Mouse (Mus musculus) kidney, embryonic 15.5 days (tissue): ENCODE data around the gene Gmfb. TPM values are rescaled to one million over a fixed set of nuclear protein-coding genes. Genes with fewer than 3 reads are reported as not detected.
A peak's percentile ranks its signal among the peaks of the same experiment; 100 is the strongest.

Source experiments
- ATAC-seq: fragments of 200-750 bp; cut with Nextera tagmentation; replicated peaks from 2 replicates; pipeline ENCODE4 v1.8.0; 2017; ENCODE audit warnings: moderate TSS enrichment; ENCODE audit not compliant: low FRiP score
- H3K27ac ChIP-seq: fragments of 300-500 bp; sonication (generic); 2 replicates; pipeline ENCODE4 v1.5.1; 2015; ENCODE audit warnings: mild to moderate bottlenecking, inconsistent platforms
- H3K27me3 ChIP-seq: fragments of 300-500 bp; sonication (generic); 2 replicates; pipeline ENCODE4 v1.6.1; 2015; ENCODE audit warnings: inconsistent platforms
- H3K36me3 ChIP-seq: fragments of 300-500 bp; sonication (generic); 2 replicates; pipeline ENCODE4 v1.6.1; 2015; ENCODE audit warnings: inconsistent platforms
- H3K4me1 ChIP-seq: fragments of 300-500 bp; sonication (generic); 2 replicates; pipeline ENCODE4 v1.6.1; 2015; ENCODE audit warnings: inconsistent platforms
- H3K4me2 ChIP-seq: fragments of 300-500 bp; sonication (generic); 2 replicates; pipeline ENCODE4 v1.6.1; 2015; ENCODE audit warnings: moderate library complexity, mild to moderate bottlenecking, inconsistent platforms
- H3K4me3 ChIP-seq: fragments of 300-500 bp; sonication (generic); replicated peaks from 2 replicates; pipeline ENCODE4 v1.5.1; 2015; ENCODE audit warnings: mild to moderate bottlenecking, inconsistent platforms
- H3K9ac ChIP-seq: fragments of 300-500 bp; sonication (generic); 2 replicates; pipeline ENCODE4 v1.6.1; 2015; ENCODE audit warnings: mild to moderate bottlenecking, inconsistent platforms
- H3K9me3 ChIP-seq: fragments of 300-500 bp; sonication (generic); replicated peaks from 2 replicates; pipeline ENCODE4 v1.6.1; 2016; ENCODE audit warnings: inconsistent platforms
- WGBS: fragments of 180-500 bp; shearing (Covaris S2); methylation state at CpG from one replicate; pipeline ENCODE4 v1.1.7; 2015; ENCODE audit warnings: mixed read lengths; 5-methylcytosine and 5-hydroxymethylcytosine counted together
- polyA plus RNA-seq: library from polyadenylated mRNA; unstranded; fragments of >200 nt; fragmentation: Nextera tagmentation; extraction: Ambion mirVana; gene quantifications from 2 replicates; pipeline ENCODE4 v1.2.1, GENCODE M21; 2015

Gmfb gene
- polyA plus RNA-seq, 1 experiment from 2014 or later: 72.3 TPM

DNA sequence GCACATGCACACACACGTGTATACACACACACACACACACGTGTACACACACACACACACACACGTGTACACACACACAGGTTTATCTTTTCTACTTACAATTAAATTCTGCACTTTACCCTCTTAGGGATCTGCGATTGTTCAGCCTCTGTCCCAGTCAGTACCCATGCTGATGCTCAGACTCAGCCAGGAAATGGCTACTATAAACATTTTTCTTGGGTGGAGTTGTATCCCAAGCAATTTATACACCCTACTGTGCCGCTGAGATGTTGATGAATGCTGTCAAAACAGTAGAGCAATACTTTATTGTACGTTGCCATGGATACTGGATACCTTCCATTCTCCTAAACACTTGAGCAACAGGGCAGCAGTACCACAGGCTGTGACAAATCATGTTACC, 52.0 kb downstream of the Gmfb start:
- peaks cover 84% of the 10 kb centered on the region for H3K36me3 ChIP-seq
- H3K4me2 ChIP-seq: no peak overlapping the region
- ATAC-seq: no peak
- no peak overlapping the region for H3K27ac ChIP-seq
- no peak overlapping the region for H3K9ac ChIP-seq
- H3K4me1 ChIP-seq: no peaks in the 10 kb centered on the region
- H3K4me3 ChIP-seq: no peak overlapping the region
- 92% methylated on average over 6 of the region's 6 CpGs for WGBS
- no peaks in the 10 kb centered on the region for H3K9me3 ChIP-seq
- H3K27me3 ChIP-seq: no peaks in the 10 kb centered on the region

DNA sequence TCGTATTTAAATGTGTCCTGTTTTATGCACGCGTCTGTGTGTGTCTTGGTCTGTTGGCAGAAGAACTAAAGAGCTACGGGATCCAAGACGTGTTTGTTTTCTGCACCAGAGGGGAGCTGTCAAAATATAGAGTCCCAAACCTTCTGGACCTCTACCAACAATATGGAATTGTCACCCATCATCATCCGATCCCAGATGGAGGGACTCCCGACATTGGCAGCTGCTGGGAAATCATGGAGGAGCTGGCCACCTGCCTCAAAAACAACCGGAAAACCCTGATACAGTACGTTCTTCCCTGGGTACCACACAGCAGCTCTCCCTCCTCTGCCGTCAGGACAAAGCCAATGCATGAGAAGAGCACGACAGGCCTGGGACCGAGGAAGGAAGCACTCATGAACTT, 54.9 kb downstream of the Gmfb start:
- peaks cover 71% of the 10 kb centered on the region for H3K36me3 ChIP-seq
- H3K9ac ChIP-seq: no peak overlapping the region
- no peak for ATAC-seq
- no peaks in the 10 kb centered on the region for H3K4me1 ChIP-seq
- H3K4me2 ChIP-seq: no peak overlapping the region
- H3K27ac ChIP-seq: no peak overlapping the region
- H3K9me3 ChIP-seq: no peaks in the 10 kb centered on the region
- H3K4me3 ChIP-seq: no peak overlapping the region
- H3K27me3 ChIP-seq: no peaks in the 10 kb centered on the region
- WGBS: 86% methylated on average over 12 of the region's 12 CpGs

DNA sequence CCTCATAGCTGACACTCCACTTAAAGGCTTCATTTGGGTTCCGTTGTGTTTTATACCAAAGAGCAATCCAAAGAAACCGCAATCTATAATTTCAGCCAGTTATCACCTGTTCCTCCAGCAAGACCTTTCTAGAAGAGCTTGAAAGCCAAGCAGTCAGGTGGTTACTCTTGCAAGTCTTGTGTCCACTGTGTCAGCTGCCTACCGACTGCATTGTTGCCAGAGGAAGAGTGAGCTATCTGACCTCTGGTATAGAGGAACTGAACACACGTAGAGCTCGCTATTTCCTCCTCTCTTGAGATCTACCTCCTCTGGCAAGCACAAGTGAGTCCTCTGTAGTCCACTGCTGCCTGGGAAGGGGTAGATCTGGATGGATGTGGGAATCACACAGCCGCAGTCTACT, 60.9 kb downstream of the Gmfb start:
- peaks cover 21% of the 10 kb centered on the region for H3K36me3 ChIP-seq
- WGBS: 51% methylated on average over 6 of the region's 6 CpGs
- ATAC-seq: no peak

DNA sequence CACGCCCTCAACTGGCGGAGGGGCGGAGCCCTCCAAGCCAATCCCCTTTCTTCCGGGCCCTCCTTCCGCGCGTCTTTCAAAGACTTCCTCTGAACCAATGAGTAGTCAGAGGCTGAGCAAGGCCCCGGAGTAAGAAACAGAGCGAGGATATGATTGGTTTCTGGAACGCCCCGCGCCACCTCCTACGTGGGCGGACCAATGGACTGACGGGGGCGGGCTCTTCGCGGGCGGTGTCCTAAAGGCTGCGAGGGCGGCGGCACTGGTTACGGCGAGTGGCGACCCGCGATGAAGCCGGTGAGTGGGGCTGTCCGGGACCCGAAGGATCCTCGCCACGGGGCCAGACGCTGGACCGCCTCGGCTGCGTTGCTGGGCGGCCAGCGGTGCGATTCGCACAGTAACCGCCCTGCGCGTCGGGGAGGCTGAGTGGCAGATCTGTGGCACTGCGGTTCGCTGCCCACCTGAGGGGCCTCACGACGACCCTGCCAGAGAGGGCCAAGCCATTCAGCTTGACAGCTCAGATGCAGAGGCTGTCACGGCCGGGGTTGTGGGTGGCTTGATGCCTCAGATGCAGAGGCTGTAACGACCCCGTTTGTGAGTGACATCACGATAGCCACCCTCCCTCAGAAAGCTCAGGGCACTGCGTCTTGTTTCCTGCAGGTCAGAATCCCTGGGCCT, 61.5 kb downstream of the Gmfb start, which contains the start of gene Cdkn3:
Cdkn3 (plus strand) TSS at position 187 of the 675 bp plus-strand sequence.
- peak; percentile 99 for ATAC-seq
- H3K9ac ChIP-seq: peak within 1 kb of the TSS; percentile 77
- peak within 1 kb of the TSS; percentile 92 for H3K4me2 ChIP-seq
- no peaks in the 10 kb centered on the region for H3K9me3 ChIP-seq
- peaks cover 19% of the 10 kb centered on the region for H3K36me3 ChIP-seq
- H3K27me3 ChIP-seq: no peaks in the 10 kb centered on the region
- H3K4me3 ChIP-seq: peak within 1 kb of the TSS; percentile 70
- peak within 1 kb of the TSS; percentile 69 for H3K27ac ChIP-seq
- peaks cover 13% of the 10 kb centered on the region for H3K4me1 ChIP-seq
- WGBS: under 1% methylated on average over 54 of the region's 54 CpGs

More for the DNA sequence above, 60.9 kb downstream of the Gmfb start:
- Histone ChIP-seq H3K9ac (peak overlapping the region; percentile 77), H3K9me3 (no peaks in the 10 kb centered on the region), H3K27me3 (no peaks in the 10 kb centered on the region), H3K4me1 (peaks cover 13% of the 10 kb centered on the region), H3K27ac (no peak overlapping the region), H3K4me2 (peak overlapping the region; percentile 92), H3K4me3 (peak overlapping the region; percentile 70)

DNA sequence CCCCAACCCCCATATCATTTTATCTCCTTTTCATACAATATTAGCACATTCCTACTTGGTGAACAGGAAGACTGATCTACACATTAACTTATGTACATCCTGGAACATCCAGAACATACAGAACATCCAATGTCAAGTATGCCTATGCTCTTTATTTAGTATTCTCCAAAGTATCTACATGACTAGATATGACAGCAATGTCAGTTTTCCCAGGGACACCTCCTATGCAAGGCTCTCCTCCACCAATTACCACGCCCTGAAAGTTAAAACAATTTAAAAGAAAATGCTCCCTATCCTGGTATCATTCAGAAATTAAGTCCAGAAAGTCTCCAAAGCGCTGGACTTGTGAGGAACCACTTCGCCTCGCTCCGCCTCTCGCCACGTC, 62.1 kb downstream of the Gmfb start:
- H3K4me2 ChIP-seq: peak overlapping the region; percentile 92
- H3K36me3 ChIP-seq: peaks cover 16% of the 10 kb centered on the region
- no peaks in the 10 kb centered on the region for H3K9me3 ChIP-seq
- H3K9ac ChIP-seq: no peak overlapping the region
- ATAC-seq: no peak
- H3K27me3 ChIP-seq: no peaks in the 10 kb centered on the region
- peak overlapping the region; percentile 70 for H3K4me3 ChIP-seq
- WGBS: 1% methylated on average over 7 of the region's 7 CpGs
- H3K4me1 ChIP-seq: peaks cover 13% of the 10 kb centered on the region
- no peak overlapping the region for H3K27ac ChIP-seq

Other genes starting within 250 kb of the Gmfb start
- gene Cdkn3, start 61.7 kb downstream of the Gmfb start, polyA plus RNA-seq: 48.0 and 51.1 TPM in 2 replicates
- 178 and 184 TPM in 2 replicates for gene Cnih1, start 33.8 kb downstream of the Gmfb start, polyA plus RNA-seq
- gene Cgrrf1, start 9.9 kb upstream of the Gmfb start, polyA plus RNA-seq: 27.8 and 29.9 TPM in 2 replicates
- gene Samd4, start 60.6 kb upstream of the Gmfb start, polyA plus RNA-seq: 5.0 and 5.2 TPM in 2 replicates